Mouse (Mus musculus) myocyte (in vitro differentiated cells): ENCODE results near the gene P2rx1. TPM values are rescaled to one million over a fixed set of nuclear protein-coding genes. Genes with fewer than 3 reads are reported as not detected.
A peak's percentile ranks its signal among the peaks of the same experiment; 100 is the strongest.

Source experiments
- H3K27me3 ChIP-seq: one replicate; pipeline ENCODE4 v1.6.1; 2011; ENCODE audit not compliant: control insufficient read depth, insufficient read depth, insufficient read length
- H3K36me3 ChIP-seq: one replicate; pipeline ENCODE4 v1.6.1; 2011; ENCODE audit not compliant: control insufficient read depth, insufficient read depth
- H3K4me2 ChIP-seq: one replicate; pipeline ENCODE4 v1.6.1; 2011; ENCODE audit warnings: low read depth, control low read depth
- H3K4me3 ChIP-seq: one replicate; pipeline ENCODE4 v1.5.1; 2011; ENCODE audit warnings: mild to moderate bottlenecking, control low read depth, moderate library complexity
- H3K79me2 ChIP-seq: one replicate; pipeline ENCODE4 v1.6.1; 2011; ENCODE audit not compliant: control insufficient read depth, insufficient read depth
- H3ac ChIP-seq: one replicate; pipeline ENCODE4 v1.6.1; 2011; ENCODE audit not compliant: control insufficient read depth, insufficient read length
- CEBPB ChIP-seq: IDR thresholded peaks from 2 replicates; pipeline ENCODE4 v1.6.1; 2011; ENCODE audit warnings: mild to moderate bottlenecking, moderate library complexity; ENCODE audit not compliant: poor library complexity, insufficient read depth, severe bottlenecking
- E2F4 ChIP-seq: IDR thresholded peaks from one replicate; pipeline ENCODE4 v1.6.1; 2011; ENCODE audit warnings: mild to moderate bottlenecking, control low read depth, moderate library complexity; ENCODE audit not compliant: insufficient read depth
- MAX ChIP-seq: IDR thresholded peaks from one replicate; pipeline ENCODE4 v1.6.1; 2011; ENCODE audit warnings: low read depth, mild to moderate bottlenecking, control low read depth
- MYOD1 ChIP-seq, 3 experiments: IDR thresholded peaks; one replicate each; pipeline ENCODE4 v1.6.1; 2011; ENCODE audit warnings: control low read depth in 2 of 3, low read depth in 2 of 3, mild to moderate bottlenecking in 2 of 3, moderate library complexity in 1 of 3; ENCODE audit not compliant: insufficient read length in 2 of 3, control insufficient read depth in 1 of 3
- MYOG ChIP-seq, 3 experiments: IDR thresholded peaks; one replicate each; pipeline ENCODE4 v1.6.1; 2011; ENCODE audit warnings: control low read depth in 2 of 3, low read depth in 2 of 3, mild to moderate bottlenecking in 2 of 3; ENCODE audit not compliant: insufficient read length in 2 of 3, control insufficient read depth in 1 of 3, insufficient read depth in 1 of 3
- POLR2A ChIP-seq: IDR thresholded peaks from one replicate; pipeline ENCODE4 v1.6.1; 2011; ENCODE audit warnings: low read depth, mild to moderate bottlenecking, control low read depth, moderate library complexity; ENCODE audit not compliant: insufficient read length
- POLR2AphosphoS2 ChIP-seq: IDR thresholded peaks from one replicate; pipeline ENCODE4 v1.6.1; 2011; ENCODE audit warnings: low read depth, control low read depth; ENCODE audit not compliant: insufficient read length
- REST ChIP-seq: IDR thresholded peaks from one replicate; pipeline ENCODE4 v1.6.1; 2011; ENCODE audit warnings: mild to moderate bottlenecking, control low read depth, moderate library complexity; ENCODE audit not compliant: insufficient read depth, insufficient read length
- SRF ChIP-seq: IDR thresholded peaks from one replicate; pipeline ENCODE4 v1.6.1; 2011; ENCODE audit warnings: low read depth; ENCODE audit not compliant: control insufficient read depth, insufficient read length
- TCF12 ChIP-seq: IDR thresholded peaks from one replicate; pipeline ENCODE4 v1.6.1; 2011; ENCODE audit warnings: mild to moderate bottlenecking, control low read depth; ENCODE audit not compliant: poor library complexity, insufficient read depth, severe bottlenecking
- TCF3 ChIP-seq: IDR thresholded peaks from one replicate; pipeline ENCODE4 v1.6.1; 2011; ENCODE audit warnings: low read depth, control low read depth; ENCODE audit not compliant: insufficient read length
- USF1 ChIP-seq: IDR thresholded peaks from one replicate; pipeline ENCODE4 v1.6.1; 2011; ENCODE audit warnings: low read depth, mild to moderate bottlenecking, control low read depth, moderate library complexity
- polyA plus RNA-seq: library from polyadenylated mRNA; unstranded; fragments of >200 nt; fragmentation: generic; extraction: Trizol; gene quantifications from one replicate; pipeline ENCODE4 v1.2.1, GENCODE M21; 2012; ENCODE audit warnings: missing spikeins

The P2rx1 gene
- polyA plus RNA-seq, 1 experiment: 0.24 TPM

- TF ChIP-seq POLR2AphosphoS2 (no peak), TCF3 (no peak), USF1 (no peak), TCF12 (no peak), MYOD1 (IDR thresholded peaks at IDR 0.05; ENCODE audit: control insufficient read depth in 1 of 3, insufficient read length in 2 of 3, low read depth in 2 of 3) (no peak), POLR2A (no peak), REST (no peak), MAX (no peak), CEBPB (no peak)
- no peaks in the 10 kb centered on the region for H3K36me3 ChIP-seq
- H3ac ChIP-seq: no peak overlapping the region
- H3K4me2 ChIP-seq: no peak overlapping the region
- H3K27me3 ChIP-seq: peaks cover 42% of the 10 kb centered on the region
- no peak overlapping the region for H3K4me3 ChIP-seq
- no peaks in the 10 kb centered on the region for H3K79me2 ChIP-seq
Measured at GRCm38 (mm10) chr11:72963058-72963788, 35.7 kb upstream of the P2rx1 start.

GRCm38 (mm10) chr11:72963789-72964294, 35.1 kb upstream of the P2rx1 start:
- peaks cover 47% of the 10 kb centered on the region for H3K27me3 ChIP-seq
- H3K4me3 ChIP-seq: no peak overlapping the region
- H3K4me2 ChIP-seq: no peak overlapping the region
- H3K36me3 ChIP-seq: no peaks in the 10 kb centered on the region
- no peak for TF ChIP-seq MYOD1 (IDR thresholded peaks at IDR 0.05; ENCODE audit: control insufficient read depth in 1 of 3, insufficient read length in 2 of 3, low read depth in 2 of 3)
- TF ChIP-seq USF1: no peak
- TF ChIP-seq REST: no peak
- no peak for TF ChIP-seq MYOG (IDR thresholded peaks at IDR 0.05; ENCODE audit: control insufficient read depth in 1 of 3, insufficient read depth in 1 of 3, insufficient read length in 2 of 3, low read depth in 2 of 3)
- TF ChIP-seq MAX: no peak
- no peak for TF ChIP-seq POLR2A
- TF ChIP-seq POLR2AphosphoS2: no peak
- TF ChIP-seq TCF12: no peak
- no peak for TF ChIP-seq SRF
- TF ChIP-seq TCF3: no peak
- no peak for TF ChIP-seq CEBPB
- TF ChIP-seq E2F4: no peak
- H3K79me2 ChIP-seq: no peaks in the 10 kb centered on the region
- H3ac ChIP-seq: no peak overlapping the region

GRCm38 (mm10) chr11:72974995-72975503, 23.9 kb upstream of the P2rx1 start:
- TF ChIP-seq TCF3 (no peak), POLR2AphosphoS2 (no peak), CEBPB (peak; percentile 72), TCF12 (no peak), POLR2A (peak; percentile 52), SRF (no peak), MAX (no peak), MYOG (IDR thresholded peaks at IDR 0.05; ENCODE audit: control insufficient read depth in 1 of 3, insufficient read depth in 1 of 3, insufficient read length in 2 of 3, low read depth in 2 of 3) (peak in 2 of 3 experiments; percentile 41 to 77), MYOD1 (IDR thresholded peaks at IDR 0.05; ENCODE audit: control insufficient read depth in 1 of 3, insufficient read length in 2 of 3, low read depth in 2 of 3) (peak in 1 of 3 experiments; percentile 50), USF1 (no peak), REST (no peak), E2F4 (no peak)
- H3K36me3 ChIP-seq: no peaks in the 10 kb centered on the region
- H3K27me3 ChIP-seq: peaks cover 32% of the 10 kb centered on the region
- peak overlapping the region; percentile 70 for H3K4me2 ChIP-seq
- no peak overlapping the region for H3ac ChIP-seq
- H3K4me3 ChIP-seq: peak overlapping the region; percentile 24
- no peaks in the 10 kb centered on the region for H3K79me2 ChIP-seq

GRCm38 (mm10) chr11:72982516-72982915, 16.4 kb upstream of the P2rx1 start:
- TF ChIP-seq MYOG (IDR thresholded peaks at IDR 0.05; ENCODE audit: control insufficient read depth in 1 of 3, insufficient read depth in 1 of 3, insufficient read length in 2 of 3, low read depth in 2 of 3) (peak in 2 of 3 experiments; percentile 25 to 63), TCF12 (no peak), MYOD1 (IDR thresholded peaks at IDR 0.05; ENCODE audit: control insufficient read depth in 1 of 3, insufficient read length in 2 of 3, low read depth in 2 of 3) (peak in 2 of 3 experiments; percentile 27 to 36)

More at GRCm38 (mm10) chr11:72982516-72982915, 16.4 kb upstream of the P2rx1 start:
- Histone ChIP-seq H3ac (no peak overlapping the region), H3K27me3 (peaks cover 23% of the 10 kb centered on the region), H3K36me3 (peaks cover 6% of the 10 kb centered on the region), H3K79me2 (no peaks in the 10 kb centered on the region), H3K4me3 (no peak overlapping the region), H3K4me2 (no peak overlapping the region)
